Mouse (Mus musculus) neural tube, embryonic 10.5 days (tissue): Measurements from ENCODE around the gene Slc45a3.

ENCODE experiments used
- DNase-seq: peaks from one replicate; pipeline ENCODE4 v3.0.0-alpha.2; 2017; ENCODE audit warnings: low spot score; ENCODE audit errors: extremely low spot score

The Slc45a3 gene

GRCm38 (mm10) chr1:132026925-132027646 is 64.3 kb downstream of the Slc45a3 start:
- DNase-seq = no peak

- no peak for DNase-seq
Observed at GRCm38 (mm10) chr1:132027978-132028377, 65.2 kb downstream of the Slc45a3 start.

GRCm38 (mm10) chr1:132028413-132028812 is 65.6 kb downstream of the Slc45a3 start:
- DNase-seq = no peak

GRCm38 (mm10) chr1:132030574-132030973 is 67.8 kb downstream of the Slc45a3 start:
- no peak for DNase-seq

- no peak for DNase-seq
Observed at GRCm38 (mm10) chr1:132032172-132032571, 69.4 kb downstream of the Slc45a3 start.
